Mouse (Mus musculus): ENCODE data around the gene Card9. TPM values are rescaled to one million over a fixed set of nuclear protein-coding genes. Genes with fewer than 3 reads are reported as not detected.

The Card9 gene
- polyA plus RNA-seq (2014; fragmentation: Illumina TruSeq; extraction: RNeasy Lipid Tissue Mini Kit (QIAGEN cat#74804); ENCODE audit: low read depth, low replicate concordance), result 2.3 TPM

GRCm38 (mm10) chr2:26360772-26361171 is at the start of gene Card9:
Gene Card9 (minus strand): TSS chr2:26360918.

GRCm38 (mm10) chr2:26408515-26409356 is 48.0 kb upstream of the Card9 start, which contains the start of gene Inpp5e:
Gene Inpp5e (minus strand): TSS chr2:26409203.

GRCm38 (mm10) chr2:26389154-26389690 is 28.5 kb upstream of the Card9 start, which contains the start of the genes Entr1 and Pmpca:
Gene Entr1 (minus strand): TSS chr2:26389316.
Gene Pmpca (plus strand): TSS chr2:26389339.

GRCm38 (mm10) chr2:26380131-26380771 is 19.5 kb upstream of the Card9 start, which contains the start of gene Snapc4:
Gene Snapc4 (minus strand): TSS chr2:26380653.

DNA sequence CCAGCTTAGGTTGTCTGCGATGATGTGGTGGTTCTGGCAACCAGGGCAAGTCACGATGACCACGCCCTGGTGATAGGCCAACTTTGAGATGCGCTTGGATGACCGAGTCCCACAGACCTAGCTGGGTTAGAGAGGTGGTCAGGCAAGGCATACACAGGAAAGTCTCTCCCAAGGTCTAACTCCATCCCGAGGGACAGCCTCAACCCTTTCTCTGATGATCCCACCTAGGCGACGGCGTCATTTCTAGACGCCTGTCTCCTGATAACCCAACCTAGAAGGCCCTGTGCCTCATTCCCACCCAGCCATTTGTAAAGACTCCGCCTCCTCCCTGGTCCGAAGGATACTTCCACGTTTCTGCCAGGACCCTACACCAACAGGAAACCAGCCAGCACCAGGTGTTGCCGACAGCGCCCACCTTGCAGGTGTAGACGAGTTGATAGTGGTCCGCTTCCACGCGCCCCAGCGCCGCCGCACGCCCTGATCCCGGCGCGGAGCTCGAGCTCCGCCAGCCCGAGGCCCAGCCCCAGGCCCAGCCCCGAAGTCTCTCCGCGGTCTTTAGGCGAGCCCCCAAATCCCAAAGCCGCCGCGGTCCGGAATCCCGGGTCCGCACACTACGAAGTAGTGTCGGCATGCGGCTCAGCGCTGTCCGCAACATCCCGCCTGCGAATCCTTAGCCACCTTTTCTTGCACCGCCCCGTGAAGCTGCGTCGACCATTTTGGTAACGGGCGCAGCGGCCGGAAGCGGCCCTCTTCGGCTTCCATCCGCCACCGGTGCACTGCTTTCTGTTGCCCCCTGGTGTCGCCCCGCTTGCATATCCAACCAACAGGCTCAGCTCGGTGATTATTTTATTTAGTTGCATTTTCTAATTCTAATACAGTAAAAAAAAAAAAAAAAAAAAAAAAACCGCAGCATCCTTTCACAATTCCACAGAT is 9.1 kb downstream of the Card9 start, which contains the start of gene Dnlz:
Gene Dnlz, minus strand, starts transcription at position 753 of the 933 bp plus-strand sequence.

DNA sequence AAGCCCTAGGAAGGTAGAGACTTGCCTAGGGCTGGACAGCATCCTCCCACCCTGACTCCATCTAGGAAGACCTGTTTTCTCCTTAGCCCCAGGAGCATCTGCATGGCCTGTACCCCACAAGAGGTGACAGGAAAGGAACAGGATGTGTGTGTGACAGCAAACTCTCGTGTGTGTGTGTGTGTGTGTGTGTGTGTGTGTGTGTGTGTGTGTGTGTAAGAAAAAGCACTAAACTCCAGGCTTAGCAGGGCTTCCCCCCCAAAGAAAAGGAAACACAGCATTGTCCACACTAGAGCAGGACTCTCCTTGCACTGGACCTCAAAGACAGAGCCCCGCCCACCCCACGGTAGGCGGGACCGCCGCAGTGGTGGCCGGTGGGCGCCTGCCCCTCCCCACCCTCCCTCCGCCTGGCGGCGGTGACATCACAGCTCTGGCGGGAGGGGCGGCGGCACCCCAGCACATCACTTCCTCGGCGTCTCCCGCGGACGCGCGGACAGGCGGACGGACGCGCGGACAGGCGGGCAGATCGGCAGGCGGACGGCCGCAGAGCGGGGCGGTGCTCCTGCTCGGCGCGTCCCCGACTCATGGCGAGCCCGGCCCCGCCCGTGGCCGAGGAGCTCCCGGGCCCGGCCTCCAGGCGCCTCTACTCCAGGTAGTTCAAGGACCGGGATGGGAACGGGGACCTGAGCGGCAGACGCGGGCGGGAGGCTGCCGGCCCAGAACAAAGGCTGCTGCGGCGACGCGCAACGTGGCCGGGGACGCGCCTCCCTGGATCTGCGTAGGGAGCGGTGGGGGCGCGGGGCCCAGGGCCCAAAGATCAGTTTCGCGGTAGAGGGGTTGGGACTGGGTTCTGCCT is 45.4 kb downstream of the Card9 start, which contains the start of gene Gpsm1:
Gene Gpsm1, plus strand, starts transcription at position 444 of the 853 bp plus-strand sequence.

Other genes with a start within 250 kb of the Card9 start
- 15.2 TPM for gene Nacc2, start 237.7 kb downstream of the Card9 start, polyA plus RNA-seq (2014; fragmentation: Illumina TruSeq; extraction: RNeasy Lipid Tissue Mini Kit (QIAGEN cat#74804); ENCODE audit: low read depth, low replicate concordance)
- gene Lhx3, start 152.6 kb downstream of the Card9 start, polyA plus RNA-seq (2014; fragmentation: Illumina TruSeq; extraction: RNeasy Lipid Tissue Mini Kit (QIAGEN cat#74804); ENCODE audit: low read depth, low replicate concordance), result not detected
- 16.5 TPM for gene Qsox2, start 123.4 kb downstream of the Card9 start, polyA plus RNA-seq (2014; fragmentation: Illumina TruSeq; extraction: RNeasy Lipid Tissue Mini Kit (QIAGEN cat#74804); ENCODE audit: low read depth, low replicate concordance)
- gene Ccdc187, start 66.4 kb downstream of the Card9 start, polyA plus RNA-seq (2014; fragmentation: Illumina TruSeq; extraction: RNeasy Lipid Tissue Mini Kit (QIAGEN cat#74804); ENCODE audit: low read depth, low replicate concordance), result 0.08 TPM
- gene Gpsm1, start 45.4 kb downstream of the Card9 start, polyA plus RNA-seq (2014; fragmentation: Illumina TruSeq; extraction: RNeasy Lipid Tissue Mini Kit (QIAGEN cat#74804); ENCODE audit: low read depth, low replicate concordance), result 260 TPM
- gene Dnlz, start 8.8 kb downstream of the Card9 start, polyA plus RNA-seq (2014; fragmentation: Illumina TruSeq; extraction: RNeasy Lipid Tissue Mini Kit (QIAGEN cat#74804); ENCODE audit: low read depth, low replicate concordance), result 18.7 TPM
- gene Snapc4, start 19.7 kb upstream of the Card9 start, polyA plus RNA-seq (2014; fragmentation: Illumina TruSeq; extraction: RNeasy Lipid Tissue Mini Kit (QIAGEN cat#74804); ENCODE audit: low read depth, low replicate concordance), result 21.5 TPM
- 64.5 TPM for gene Entr1, start 28.4 kb upstream of the Card9 start, polyA plus RNA-seq (2014; fragmentation: Illumina TruSeq; extraction: RNeasy Lipid Tissue Mini Kit (QIAGEN cat#74804); ENCODE audit: low read depth, low replicate concordance)
- gene Pmpca, start 28.4 kb upstream of the Card9 start, polyA plus RNA-seq (2014; fragmentation: Illumina TruSeq; extraction: RNeasy Lipid Tissue Mini Kit (QIAGEN cat#74804); ENCODE audit: low read depth, low replicate concordance), result 129 TPM
- gene Inpp5e, start 48.3 kb upstream of the Card9 start, polyA plus RNA-seq (2014; fragmentation: Illumina TruSeq; extraction: RNeasy Lipid Tissue Mini Kit (QIAGEN cat#74804); ENCODE audit: low read depth, low replicate concordance), result 23.5 TPM
- gene Sec16a, start 84.3 kb upstream of the Card9 start, polyA plus RNA-seq (2014; fragmentation: Illumina TruSeq; extraction: RNeasy Lipid Tissue Mini Kit (QIAGEN cat#74804); ENCODE audit: low read depth, low replicate concordance), result 31.7 TPM
- 14.7 TPM for gene Notch1, start 155.7 kb upstream of the Card9 start, polyA plus RNA-seq (2014; fragmentation: Illumina TruSeq; extraction: RNeasy Lipid Tissue Mini Kit (QIAGEN cat#74804); ENCODE audit: low read depth, low replicate concordance)
- gene Egfl7, start 219.1 kb upstream of the Card9 start, polyA plus RNA-seq (2014; fragmentation: Illumina TruSeq; extraction: RNeasy Lipid Tissue Mini Kit (QIAGEN cat#74804); ENCODE audit: low read depth, low replicate concordance), result 260 TPM
- not detected for gene Gm20532, start 225.7 kb upstream of the Card9 start, polyA plus RNA-seq (2014; fragmentation: Illumina TruSeq; extraction: RNeasy Lipid Tissue Mini Kit (QIAGEN cat#74804); ENCODE audit: low read depth, low replicate concordance)
- gene Agpat2, start 243.5 kb upstream of the Card9 start, polyA plus RNA-seq (2014; fragmentation: Illumina TruSeq; extraction: RNeasy Lipid Tissue Mini Kit (QIAGEN cat#74804); ENCODE audit: low read depth, low replicate concordance), result 67.9 TPM

Measured in heart, adult 10 weeks (tissue).